Mouse (Mus musculus) MEL-GATA-1-ER (cell line): ENCODE measurements around the gene Dusp8.
"Not testable (repeated sequence)": the region's sequence is repeated elsewhere in the genome, so short reads cannot be mapped to it uniquely, and the experiment has no call there.

Experiments used
- DNase-seq: peaks from one replicate; pipeline ENCODE4 v3.0.0-alpha.2; 2012; ENCODE audit warnings: low read depth; ENCODE audit errors: extremely low read depth

Gene Dusp8

GRCm38 (mm10) chr7:142095183-142095931 is at the start of gene Dusp8:
Gene Dusp8, minus strand, starts transcription at chr7:142095843.
- no peak for DNase-seq

- DNase-seq: no peak
These were observed 48.9 kb upstream of the Dusp8 start, which contains the start of gene Gm45337 for GRCm38 (mm10) chr7:142144507-142144906. Gene Gm45337, minus strand, starts transcription at chr7:142144607.

- not testable (repeated sequence) for DNase-seq
These were observed 47.9 kb upstream of the Dusp8 start for GRCm38 (mm10) chr7:142143506-142144010.

GRCm38 (mm10) chr7:142140696-142141095 is 45.1 kb upstream of the Dusp8 start:
- no peak for DNase-seq

GRCm38 (mm10) chr7:142135934-142136333 is 40.3 kb upstream of the Dusp8 start, which contains the start of gene Gm39115:
Gene Gm39115, minus strand, starts transcription at chr7:142136034.
- not testable (repeated sequence) for DNase-seq

GRCm38 (mm10) chr7:142134206-142134995 is 38.8 kb upstream of the Dusp8 start:
- DNase-seq: no peak

GRCm38 (mm10) chr7:142128843-142129242 is 33.2 kb upstream of the Dusp8 start:
- DNase-seq: no peak

- not testable (repeated sequence) for DNase-seq
These were observed 25.0 kb upstream of the Dusp8 start, which contains the start of gene Gm45618 for GRCm38 (mm10) chr7:142120629-142121028. Gene Gm45618, minus strand, starts transcription at chr7:142120729.

- no peak for DNase-seq
These were observed 24.0 kb upstream of the Dusp8 start for GRCm38 (mm10) chr7:142119632-142120031.

GRCm38 (mm10) chr7:142104747-142105146 is 9.1 kb upstream of the Dusp8 start:
- no peak for DNase-seq

- no peak for DNase-seq
These were observed 2.1 kb upstream of the Dusp8 start for GRCm38 (mm10) chr7:142097776-142098175.

GRCm38 (mm10) chr7:142096701-142097100 is 1.1 kb upstream of the Dusp8 start:
- DNase-seq: no peak

- no peak for DNase-seq
These were observed 1.1 kb downstream of the Dusp8 start for GRCm38 (mm10) chr7:142094301-142095143.

GRCm38 (mm10) chr7:142093696-142094240 is 1.9 kb downstream of the Dusp8 start:
- DNase-seq: no peak

- no peak for DNase-seq
These were observed 2.7 kb downstream of the Dusp8 start for GRCm38 (mm10) chr7:142092991-142093390.

- no peak for DNase-seq
These were observed 3.8 kb downstream of the Dusp8 start for GRCm38 (mm10) chr7:142091848-142092247.

- DNase-seq: no peak
These were observed 5.8 kb downstream of the Dusp8 start for GRCm38 (mm10) chr7:142089648-142090447.

- DNase-seq: no peak
These were observed 6.8 kb downstream of the Dusp8 start for GRCm38 (mm10) chr7:142088886-142089285.

GRCm38 (mm10) chr7:142087069-142087652 is 8.5 kb downstream of the Dusp8 start:
- peak; percentile 85 for DNase-seq
